Mouse (Mus musculus) neutrophil, adult 5-6 weeks (primary cell): ENCODE results near the gene Mgat5. TPM values are rescaled to one million over a fixed set of nuclear protein-coding genes. Genes with fewer than 3 reads are reported as not detected.

Source experiments
- ATAC-seq: fragments of 151-379, 151-347 bp; 2 replicates; pipeline ENCODE4 v1.8.0; 2017; ENCODE audit warnings: mild to moderate bottlenecking, moderate TSS enrichment; ENCODE audit not compliant: insufficient number of reproducible peaks, poor library complexity, low FRiP score, severe bottlenecking; ENCODE audit errors: extremely low read depth
- total RNA-seq: library from RNA; stranded (forward); fragments of 200-1000 nt; gene quantifications from 2 replicates; pipeline ENCODE4 v1.2.3, GENCODE M21; 2017

Mgat5 gene
- total RNA-seq, 1 experiment from 2014 or later: 15.1 TPM

GRCm38 (mm10) chr1:127246158-127246557 is 41.3 kb downstream of the Mgat5 start:
- ATAC-seq: no peak

GRCm38 (mm10) chr1:127248433-127248832 is 43.6 kb downstream of the Mgat5 start:
- no peak for ATAC-seq

GRCm38 (mm10) chr1:127249621-127250020 is 44.8 kb downstream of the Mgat5 start:
- no peak for ATAC-seq

- ATAC-seq: no peak
Measured at GRCm38 (mm10) chr1:127250313-127250712, 45.5 kb downstream of the Mgat5 start.

- ATAC-seq: no peak
Measured at GRCm38 (mm10) chr1:127251751-127252150, 46.9 kb downstream of the Mgat5 start.

GRCm38 (mm10) chr1:127257005-127257404 is 52.2 kb downstream of the Mgat5 start:
- no peak for ATAC-seq

GRCm38 (mm10) chr1:127259669-127260068 is 54.9 kb downstream of the Mgat5 start:
- ATAC-seq: no peak

GRCm38 (mm10) chr1:127260969-127261368 is 56.2 kb downstream of the Mgat5 start:
- ATAC-seq: no peak

- no peak for ATAC-seq
Measured at GRCm38 (mm10) chr1:127262170-127262837, 57.5 kb downstream of the Mgat5 start.

- ATAC-seq: no peak
Measured at GRCm38 (mm10) chr1:127267985-127268384, 63.2 kb downstream of the Mgat5 start.

GRCm38 (mm10) chr1:127269343-127269742 is 64.5 kb downstream of the Mgat5 start:
- no peak for ATAC-seq

GRCm38 (mm10) chr1:127270273-127271020 is 65.6 kb downstream of the Mgat5 start:
- no peak for ATAC-seq

GRCm38 (mm10) chr1:127271156-127271555 is 66.3 kb downstream of the Mgat5 start:
- ATAC-seq: no peak

- no peak for ATAC-seq
Measured at GRCm38 (mm10) chr1:127273363-127273762, 68.5 kb downstream of the Mgat5 start.

- ATAC-seq: no peak
Measured at GRCm38 (mm10) chr1:127275572-127276324, 70.9 kb downstream of the Mgat5 start.

- ATAC-seq: no peak
Measured at GRCm38 (mm10) chr1:127278067-127278466, 73.3 kb downstream of the Mgat5 start.

GRCm38 (mm10) chr1:127280256-127280655 is 75.4 kb downstream of the Mgat5 start:
- no peak for ATAC-seq

- ATAC-seq: no peak
Measured at GRCm38 (mm10) chr1:127284975-127285374, 80.2 kb downstream of the Mgat5 start.

GRCm38 (mm10) chr1:127287505-127287904 is 82.7 kb downstream of the Mgat5 start:
- ATAC-seq: no peak

GRCm38 (mm10) chr1:127290879-127291278 is 86.1 kb downstream of the Mgat5 start:
- ATAC-seq: no peak
